Mouse (Mus musculus) cerebellum, adult 2 months (tissue): ENCODE results near the gene Fam222b.

Experiments used
- CTCF ChIP-seq: fragments of 200-500 bp; IDR thresholded peaks from 2 replicates; pipeline ENCODE4 v1.5.1; 2011; ENCODE audit warnings: low read depth, mild to moderate bottlenecking, control low read depth, low read length, moderate library complexity, borderline replicate concordance; ENCODE audit not compliant: insufficient read depth
- POLR2A ChIP-seq: fragments of 200-500 bp; IDR thresholded peaks from 2 replicates; pipeline ENCODE4 v1.6.1; 2011; ENCODE audit warnings: low read length, control low read depth, borderline replicate concordance; ENCODE audit not compliant: insufficient read depth

DNA sequence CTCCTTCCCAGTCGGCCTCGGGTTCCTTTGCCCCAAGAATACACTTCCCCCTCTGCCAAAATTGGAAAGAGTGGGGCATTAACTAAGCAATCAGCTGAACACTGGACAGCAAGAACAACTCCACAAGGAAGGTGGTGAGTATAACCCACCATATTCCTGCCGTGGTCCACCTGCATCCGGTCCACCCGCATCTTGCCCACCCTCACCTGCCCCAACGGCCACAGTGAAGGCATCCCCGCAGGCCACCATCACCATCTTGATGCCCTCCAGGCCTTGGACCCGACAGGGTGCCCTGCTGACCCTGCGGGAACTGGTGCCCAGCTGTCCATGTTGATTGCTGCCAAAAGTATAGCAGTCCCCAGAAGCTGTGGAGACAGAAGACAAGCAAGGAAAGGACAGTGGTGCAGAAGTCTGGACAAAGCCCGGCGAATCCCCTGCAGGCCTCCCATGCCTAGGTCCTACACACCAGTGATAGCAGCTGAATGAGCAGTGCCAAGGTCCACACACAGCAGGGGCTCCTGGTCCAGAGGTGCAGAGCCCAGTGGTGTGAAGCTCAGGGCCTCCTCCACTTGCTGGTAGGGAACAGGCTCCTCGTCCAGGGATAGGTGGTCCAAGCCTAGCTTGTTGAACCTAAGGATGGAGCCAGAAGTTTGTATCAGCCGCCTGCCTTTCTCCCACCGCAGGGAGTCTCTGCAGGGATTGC is 72.9 kb downstream of the Fam222b start:
- TF ChIP-seq CTCF: no peak
- TF ChIP-seq POLR2A: no peak
